Mouse (Mus musculus): ENCODE data around the gene Dcaf5.

DNA sequence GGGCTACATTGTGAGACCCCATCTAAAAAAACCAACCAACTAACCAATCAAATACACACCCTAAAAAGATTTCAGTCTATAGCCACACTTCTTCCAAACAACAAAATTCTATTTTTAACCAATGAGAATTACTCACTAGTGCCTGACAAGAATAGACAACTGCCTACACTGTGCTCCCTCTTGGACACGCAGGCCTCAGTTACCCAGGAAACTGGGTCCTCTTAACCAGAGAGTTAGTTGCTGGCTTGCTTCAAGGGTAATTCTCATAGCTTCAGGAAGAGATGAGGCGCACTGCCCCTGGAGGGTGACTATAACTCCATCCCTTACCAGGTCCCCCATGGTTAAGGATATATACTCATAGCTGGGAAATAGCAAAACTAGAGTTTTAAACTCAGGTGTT lies 95.5 kb downstream of the Dcaf5 start:
- TF ChIP-seq EP300 (IDR thresholded peaks at IDR 0.05; ENCODE audit: low read depth) (no peak), CTCF (IDR thresholded peaks at IDR 0.05; ENCODE audit: low read depth) (no peak)
